Mouse (Mus musculus) embryonic facial prominence, embryonic 13.5 days (tissue): ENCODE measurements around the gene Orai2. TPM values are rescaled to one million over a fixed set of nuclear protein-coding genes. Genes with fewer than 3 reads are reported as not detected.

Source experiments
- ATAC-seq: fragments of 200-750 bp; cut with Nextera tagmentation; 2 replicates; pipeline ENCODE4 v1.8.0; 2017; ENCODE audit warnings: low read depth; ENCODE audit not compliant: insufficient number of reproducible peaks, insufficient read depth, low FRiP score, low TSS enrichment
- H3K27ac ChIP-seq: fragments of 300-500 bp; sonication (generic); 2 replicates; pipeline ENCODE4 v1.5.1; 2015; ENCODE audit warnings: moderate library complexity, mild to moderate bottlenecking, inconsistent platforms
- H3K27me3 ChIP-seq: fragments of 300-500 bp; sonication (generic); 2 replicates; pipeline ENCODE4 v1.6.1; 2015; ENCODE audit warnings: mild to moderate bottlenecking, inconsistent platforms
- H3K36me3 ChIP-seq: fragments of 300-500 bp; sonication (generic); 2 replicates; pipeline ENCODE4 v1.6.1; 2015; ENCODE audit warnings: mild to moderate bottlenecking, inconsistent platforms
- H3K4me1 ChIP-seq: fragments of 300-500 bp; sonication (generic); 2 replicates; pipeline ENCODE4 v1.6.1; 2015; ENCODE audit warnings: inconsistent platforms
- H3K4me2 ChIP-seq: fragments of 300-500 bp; sonication (generic); 2 replicates; pipeline ENCODE4 v1.6.1; 2015; ENCODE audit warnings: moderate library complexity, mild to moderate bottlenecking, inconsistent platforms
- H3K4me3 ChIP-seq: fragments of 300-500 bp; sonication (generic); 2 replicates; pipeline ENCODE4 v1.5.1; 2015; ENCODE audit warnings: mild to moderate bottlenecking, inconsistent platforms
- H3K9ac ChIP-seq: fragments of 300-500 bp; sonication (generic); 2 replicates; pipeline ENCODE4 v1.6.1; 2015; ENCODE audit warnings: mild to moderate bottlenecking, inconsistent platforms
- H3K9me3 ChIP-seq: fragments of 300-500 bp; sonication (generic); 2 replicates; pipeline ENCODE4 v1.6.1; 2016; ENCODE audit warnings: inconsistent platforms
- WGBS: fragments of 180-500 bp; shearing (Covaris S2); methylation state at CpG from one replicate; pipeline ENCODE4 v1.1.7; 2015; ENCODE audit warnings: mixed read lengths; 5-methylcytosine and 5-hydroxymethylcytosine counted together
- polyA plus RNA-seq: library from polyadenylated mRNA; unstranded; fragments of >200 nt; fragmentation: Nextera tagmentation; extraction: Ambion mirVana; gene quantifications from 2 replicates; pipeline ENCODE4 v1.2.1, GENCODE M21; 2015

The Orai2 gene
- polyA plus RNA-seq, 1 experiment from 2014 or later = 13.3 TPM

DNA sequence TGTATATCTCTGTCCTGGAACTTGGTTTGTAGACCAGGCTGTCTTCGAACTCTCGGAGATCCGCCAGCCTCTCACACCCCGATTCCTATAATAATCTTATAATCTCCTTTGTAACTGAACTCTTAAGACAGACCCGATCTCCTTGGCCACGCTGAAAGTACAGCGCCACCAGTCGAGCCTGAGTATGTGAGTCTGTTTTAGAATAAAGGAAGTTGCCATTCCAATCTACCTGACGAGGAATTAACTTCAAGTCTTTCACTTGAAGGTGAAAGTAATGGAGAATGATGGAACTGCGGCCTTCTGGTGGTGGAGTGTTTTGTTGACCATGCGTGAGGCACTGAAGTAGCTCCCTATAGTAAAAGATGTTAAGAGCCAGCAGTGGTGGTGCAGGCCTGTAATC is 29.0 kb upstream of the Orai2 start:
- H3K27me3 ChIP-seq = no peaks in the 10 kb centered on the region
- H3K27ac ChIP-seq = peak overlapping the region; percentile 86
- H3K36me3 ChIP-seq = peaks cover 27% of the 10 kb centered on the region
- peak overlapping the region; percentile 96 for H3K4me2 ChIP-seq
- H3K9me3 ChIP-seq = no peaks in the 10 kb centered on the region
- no peak for ATAC-seq
- H3K4me1 ChIP-seq = peaks cover 12% of the 10 kb centered on the region
- peak overlapping the region; percentile 99 for H3K4me3 ChIP-seq
- 29% methylated on average over 11 of the region's 11 CpGs for WGBS
- H3K9ac ChIP-seq = peak overlapping the region; percentile 96

DNA sequence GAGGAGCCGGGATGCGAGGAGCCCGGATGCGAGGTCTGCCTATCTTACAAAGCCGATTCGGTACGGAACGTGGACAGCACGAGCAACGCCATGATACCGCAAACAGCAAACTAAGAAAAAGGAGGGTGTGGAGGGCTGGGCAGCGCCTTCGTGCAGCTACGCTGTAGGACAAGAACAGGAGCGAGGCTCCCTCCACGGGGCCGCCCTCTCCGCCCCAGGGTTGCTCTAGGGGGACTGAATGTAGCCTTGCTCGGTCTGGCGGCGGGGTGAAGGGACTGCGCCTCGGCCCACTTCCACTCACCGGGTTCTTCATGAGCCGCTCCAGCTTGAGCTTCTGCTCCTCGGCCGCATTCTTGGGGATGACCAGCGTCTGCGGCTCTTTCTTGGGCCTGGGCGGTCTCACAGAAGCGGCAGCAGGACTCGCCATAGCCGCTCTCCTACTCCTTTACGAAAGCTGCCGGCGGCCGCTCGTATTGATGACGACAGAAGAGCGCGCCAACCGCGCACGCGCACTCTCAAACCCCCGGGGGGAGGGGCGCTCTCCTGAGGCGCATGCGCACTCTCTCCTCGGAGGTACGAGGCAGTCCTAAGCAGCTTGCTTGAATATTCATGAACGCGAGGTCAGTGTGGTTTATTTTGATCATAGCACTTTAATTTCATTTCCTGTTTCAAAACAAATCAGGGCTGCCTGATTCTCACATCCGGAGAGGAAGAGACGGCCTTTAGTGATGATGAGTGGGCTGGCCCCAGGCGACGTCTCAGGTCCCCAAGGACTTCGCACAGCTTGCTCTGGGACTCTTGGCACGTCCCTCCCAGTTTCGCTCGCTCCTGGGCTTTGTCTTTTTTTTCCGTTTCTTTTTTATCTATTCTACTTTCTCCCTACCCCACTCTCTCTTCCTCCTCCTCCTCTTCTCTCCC is 28.2 kb upstream of the Orai2 start, which contains the start of gene Prkrip1:
TSS of gene Prkrip1 (minus strand) at position 490 of the 918 bp plus-strand sequence.
- Histone ChIP-seq H3K27me3 (no peaks in the 10 kb centered on the region), H3K4me1 (peaks cover 12% of the 10 kb centered on the region), H3K4me2 (peak within 1 kb of the TSS; percentile 96), H3K9me3 (no peaks in the 10 kb centered on the region), H3K36me3 (peaks cover 35% of the 10 kb centered on the region), H3K4me3 (peak within 1 kb of the TSS; percentile 99), H3K9ac (peak within 1 kb of the TSS; percentile 96), H3K27ac (peak within 1 kb of the TSS; percentile 86)
- peak; percentile 73 for ATAC-seq
- WGBS = under 1% methylated on average over 62 of the region's 62 CpGs

DNA sequence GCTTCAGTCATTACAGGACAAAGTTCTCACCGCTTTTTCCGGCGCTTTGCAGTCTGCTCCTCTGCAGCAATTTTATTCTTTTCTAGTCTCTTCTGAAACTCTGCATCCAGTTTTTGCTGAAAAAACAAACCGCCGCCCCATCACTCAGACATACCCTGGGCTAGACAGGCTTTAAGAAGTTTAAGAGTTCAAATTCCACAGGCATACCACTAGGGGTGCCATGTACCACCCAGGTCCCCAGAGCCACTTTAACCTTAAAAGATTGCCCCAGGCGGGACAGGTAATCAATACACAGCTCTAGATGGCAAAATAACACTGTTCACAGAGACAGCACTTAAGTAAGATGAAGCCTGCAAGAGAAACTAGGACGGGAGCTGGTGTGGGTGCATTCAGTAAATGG is 21.4 kb upstream of the Orai2 start:
- H3K4me2 ChIP-seq = no peak overlapping the region

DNA sequence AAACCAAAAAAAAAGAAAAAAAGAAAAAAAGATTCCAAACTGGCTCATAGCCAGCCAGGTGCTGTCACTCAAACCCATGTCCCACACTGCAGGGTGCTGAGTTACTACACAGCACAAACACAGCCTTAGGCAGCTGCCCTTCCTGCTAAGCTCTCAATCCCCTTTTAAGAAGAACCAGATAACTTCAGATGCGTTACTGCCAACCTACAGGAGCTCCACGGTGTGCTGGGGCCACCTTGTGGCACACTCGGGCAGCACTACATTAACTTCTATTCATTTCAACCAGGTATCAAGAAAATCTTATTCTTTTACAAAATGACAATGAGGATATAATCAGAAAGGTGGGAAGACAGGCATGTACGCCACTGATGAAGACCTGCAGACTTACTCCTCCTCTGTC is 16.2 kb upstream of the Orai2 start:
- H3K4me3 ChIP-seq = no peak overlapping the region
- H3K4me1 ChIP-seq = no peaks in the 10 kb centered on the region
- 41% methylated on average over 4 of the region's 4 CpGs for WGBS
- H3K9ac ChIP-seq = no peak overlapping the region
- peak; percentile 59; the same call in 1 of the 2 replicates for ATAC-seq
- no peak overlapping the region for H3K4me2 ChIP-seq
- no peak overlapping the region for H3K27ac ChIP-seq
- H3K27me3 ChIP-seq = no peaks in the 10 kb centered on the region
- H3K36me3 ChIP-seq = peaks cover 81% of the 10 kb centered on the region
- H3K9me3 ChIP-seq = no peaks in the 10 kb centered on the region

More for the DNA sequence above, 21.4 kb upstream of the Orai2 start:
- Histone ChIP-seq H3K27ac (no peak overlapping the region), H3K27me3 (no peaks in the 10 kb centered on the region), H3K4me1 (no peaks in the 10 kb centered on the region), H3K9me3 (no peaks in the 10 kb centered on the region), H3K4me3 (no peak overlapping the region), H3K9ac (no peak overlapping the region), H3K36me3 (peaks cover 93% of the 10 kb centered on the region)
- ATAC-seq = no peak
- 86% methylated on average over 7 of the region's 7 CpGs for WGBS

GRCm38 (mm10) chr5:136183766-136184165 is 13.3 kb upstream of the Orai2 start:
- Histone ChIP-seq H3K27ac (no peak overlapping the region), H3K4me2 (no peak overlapping the region), H3K4me1 (no peaks in the 10 kb centered on the region), H3K9me3 (no peaks in the 10 kb centered on the region), H3K36me3 (peaks cover 84% of the 10 kb centered on the region), H3K4me3 (no peak overlapping the region), H3K9ac (no peak overlapping the region), H3K27me3 (no peaks in the 10 kb centered on the region)
- ATAC-seq = no peak
- WGBS = 92% methylated on average over 7 of the region's 7 CpGs

- Histone ChIP-seq H3K4me3 (no peak overlapping the region), H3K9me3 (no peaks in the 10 kb centered on the region), H3K9ac (no peak overlapping the region), H3K36me3 (peaks cover 84% of the 10 kb centered on the region), H3K27ac (no peak overlapping the region), H3K4me2 (no peak overlapping the region), H3K27me3 (no peaks in the 10 kb centered on the region), H3K4me1 (no peaks in the 10 kb centered on the region)
- no peak for ATAC-seq
- 96% methylated on average over 4 of the region's 4 CpGs for WGBS
Observed at GRCm38 (mm10) chr5:136182830-136183229, 12.3 kb upstream of the Orai2 start.

GRCm38 (mm10) chr5:136182049-136182448 is 11.5 kb upstream of the Orai2 start:
- no peak overlapping the region for H3K9ac ChIP-seq
- no peaks in the 10 kb centered on the region for H3K4me1 ChIP-seq
- no peak overlapping the region for H3K4me3 ChIP-seq
- H3K36me3 ChIP-seq = peaks cover 88% of the 10 kb centered on the region
- H3K4me2 ChIP-seq = no peak overlapping the region
- no peaks in the 10 kb centered on the region for H3K27me3 ChIP-seq
- no peak overlapping the region for H3K27ac ChIP-seq
- WGBS = 92% methylated on average over 6 of the region's 6 CpGs
- ATAC-seq = no peak
- H3K9me3 ChIP-seq = no peaks in the 10 kb centered on the region

GRCm38 (mm10) chr5:136181197-136181596 is 10.7 kb upstream of the Orai2 start:
- no peaks in the 10 kb centered on the region for H3K4me1 ChIP-seq
- ATAC-seq = no peak
- H3K9ac ChIP-seq = peak overlapping the region; percentile 16; the same call in 1 of the 2 replicates
- H3K4me2 ChIP-seq = no peak overlapping the region
- 90% methylated on average over 6 of the region's 6 CpGs for WGBS
- no peaks in the 10 kb centered on the region for H3K27me3 ChIP-seq
- no peaks in the 10 kb centered on the region for H3K9me3 ChIP-seq
- H3K4me3 ChIP-seq = no peak overlapping the region
- H3K36me3 ChIP-seq = peaks cover 86% of the 10 kb centered on the region
- no peak overlapping the region for H3K27ac ChIP-seq

DNA sequence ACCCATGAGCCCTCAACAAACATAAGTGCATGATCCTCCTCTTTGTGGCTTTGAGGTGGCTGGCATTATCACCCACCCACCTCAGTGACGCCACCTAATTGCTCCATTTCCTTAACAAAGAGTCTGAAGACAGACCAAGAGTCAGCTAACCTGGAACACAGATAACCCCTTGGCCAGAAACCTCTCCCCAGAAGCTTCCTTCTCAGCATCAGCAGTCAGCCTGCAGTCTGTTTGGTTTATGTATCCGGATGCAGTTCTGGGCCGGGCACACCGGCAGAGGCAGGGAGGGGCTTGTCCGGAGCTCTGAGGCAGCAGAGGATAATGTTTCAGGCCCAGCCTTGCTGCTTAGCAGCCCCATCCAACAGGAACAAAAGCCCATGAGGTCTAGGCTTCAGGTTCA is 9.1 kb upstream of the Orai2 start:
- H3K9ac ChIP-seq = no peak overlapping the region
- H3K4me1 ChIP-seq = no peaks in the 10 kb centered on the region
- H3K27me3 ChIP-seq = no peaks in the 10 kb centered on the region
- H3K4me2 ChIP-seq = no peak overlapping the region
- ATAC-seq = no peak
- WGBS = 77% methylated on average over 5 of the region's 5 CpGs
- H3K36me3 ChIP-seq = peaks cover 75% of the 10 kb centered on the region
- no peak overlapping the region for H3K4me3 ChIP-seq
- H3K27ac ChIP-seq = no peak overlapping the region
- H3K9me3 ChIP-seq = no peaks in the 10 kb centered on the region

DNA sequence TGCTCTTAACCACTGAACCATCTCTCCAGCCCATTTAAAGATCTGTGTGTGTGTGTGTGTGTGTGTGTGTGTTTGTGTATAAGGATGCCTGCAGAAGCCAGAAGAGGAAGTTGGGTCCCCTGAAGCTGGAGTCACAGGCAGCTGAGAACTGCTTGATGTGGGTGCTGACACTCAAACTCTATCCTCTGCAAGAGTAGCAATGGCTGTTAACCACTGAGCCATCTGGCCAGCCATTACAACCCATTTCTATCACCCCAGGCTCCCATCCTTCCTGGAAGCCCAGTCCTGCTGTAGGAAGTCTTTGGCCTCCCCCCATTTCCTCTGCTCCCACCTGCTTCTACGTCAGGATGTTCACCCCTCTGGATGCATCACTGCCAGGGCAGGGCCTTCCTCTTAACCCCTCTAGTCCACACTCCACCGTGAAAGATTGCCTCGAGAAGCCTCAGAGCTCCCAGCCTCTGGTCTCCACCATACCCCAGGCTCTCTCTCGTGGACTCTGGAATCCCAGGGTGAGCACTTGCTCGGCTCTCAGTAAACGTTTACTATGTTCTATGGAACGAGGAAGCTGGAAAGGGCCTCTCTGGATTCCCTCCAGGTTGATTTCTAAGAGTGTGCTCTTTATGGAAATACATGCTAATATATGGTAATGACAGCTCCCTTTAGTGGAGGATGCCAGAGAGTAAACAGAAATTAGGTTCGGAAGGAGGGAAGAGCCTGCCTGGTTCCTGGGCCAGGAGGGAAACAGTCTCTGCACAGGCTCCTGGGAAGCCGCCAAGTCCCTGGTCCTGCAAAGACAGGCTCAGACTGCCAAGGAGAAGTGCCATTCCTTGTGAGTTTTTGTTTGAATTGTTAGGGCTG is 3.3 kb upstream of the Orai2 start:
- Histone ChIP-seq H3K27me3 (no peaks in the 10 kb centered on the region), H3K9ac (no peak overlapping the region), H3K4me1 (peaks cover 24% of the 10 kb centered on the region), H3K4me2 (no peak overlapping the region), H3K4me3 (no peak overlapping the region), H3K36me3 (peaks cover 21% of the 10 kb centered on the region), H3K27ac (peak overlapping the region; percentile 55; the same call in 1 of the 2 replicates), H3K9me3 (no peaks in the 10 kb centered on the region)
- no peak for ATAC-seq
- WGBS = 48% methylated on average over 9 of the region's 9 CpGs

DNA sequence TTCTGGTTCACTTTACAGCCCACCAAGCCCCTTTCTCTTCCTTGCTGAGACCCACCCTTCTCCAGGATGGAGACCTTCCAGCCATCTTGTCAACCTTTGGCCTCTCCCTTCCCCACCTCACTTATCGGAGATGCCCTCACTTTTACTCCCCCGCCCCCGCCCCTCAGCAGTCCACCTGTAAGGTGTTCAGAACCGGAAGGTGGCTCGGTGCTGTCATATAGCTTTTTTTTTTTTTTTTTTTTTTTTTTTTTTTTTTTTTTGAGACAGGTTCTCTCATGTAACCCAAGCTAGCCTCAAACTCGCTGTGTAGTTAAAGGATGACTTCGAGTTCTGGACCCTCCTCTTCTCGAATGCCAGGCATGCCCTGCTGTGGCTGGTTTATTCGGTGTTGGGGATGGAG is 2.4 kb upstream of the Orai2 start:
- Histone ChIP-seq H3K27ac (no peak overlapping the region), H3K36me3 (peaks cover 16% of the 10 kb centered on the region), H3K9ac (no peak overlapping the region), H3K9me3 (no peaks in the 10 kb centered on the region), H3K4me3 (no peak overlapping the region), H3K4me2 (no peak overlapping the region), H3K27me3 (no peaks in the 10 kb centered on the region), H3K4me1 (peaks cover 24% of the 10 kb centered on the region)
- WGBS = 80% methylated on average over 9 of the region's 9 CpGs
- no peak for ATAC-seq
